Mouse (Mus musculus) brain, embryonic 14.5 days (tissue): ENCODE measurements around the gene Dpp6.

Experiments
- CTCF ChIP-seq: fragments of 200-500 bp; IDR thresholded peaks from 2 replicates; pipeline ENCODE4 v1.5.1; 2012; ENCODE audit warnings: inconsistent platforms, mild to moderate bottlenecking, moderate library complexity, borderline replicate concordance; ENCODE audit not compliant: insufficient read depth, insufficient read length; ENCODE audit errors: extremely low read depth
- POLR2A ChIP-seq: fragments of 200-500 bp; IDR thresholded peaks from 2 replicates; pipeline ENCODE4 v1.6.1; 2012; ENCODE audit warnings: mild to moderate bottlenecking, inconsistent platforms, borderline replicate concordance; ENCODE audit not compliant: poor library complexity, insufficient read depth, insufficient read length, severe bottlenecking; ENCODE audit errors: extremely low read depth

- TF ChIP-seq CTCF: no peak
- no peak for TF ChIP-seq POLR2A
Measured at GRCm38 (mm10) chr5:26783955-26784354, 33.0 kb upstream of the Dpp6 start.
